Mouse (Mus musculus): ENCODE data around the gene Bahd1. TPM values are rescaled to one million over a fixed set of nuclear protein-coding genes. Genes with fewer than 3 reads are reported as not detected.

Bahd1 gene
- polyA plus RNA-seq, 1 experiment from 2014 or later = 4.4 TPM

Other genes with a start within 250 kb of the Bahd1 start
- 0.71 and 1.0 TPM in 2 replicates for gene Pak6, start 237.1 kb upstream of the Bahd1 start, polyA plus RNA-seq (2016; fragmentation: Nextera tagmentation; extraction: Ambion mirVana)
- gene Ankrd63, start 196.4 kb upstream of the Bahd1 start, polyA plus RNA-seq (2016; fragmentation: Nextera tagmentation; extraction: Ambion mirVana) = not detected in 2 replicates
- gene Plcb2, start 171.9 kb upstream of the Bahd1 start, polyA plus RNA-seq (2016; fragmentation: Nextera tagmentation; extraction: Ambion mirVana) = 0.26 and 0.44 TPM in 2 replicates
- 20.6 and 21.3 TPM in 2 replicates for gene Inafm2, start 154.6 kb upstream of the Bahd1 start, polyA plus RNA-seq (2016; fragmentation: Nextera tagmentation; extraction: Ambion mirVana)
- 0.51 and 0.74 TPM in 2 replicates for gene Ccdc9b, start 137.7 kb upstream of the Bahd1 start, polyA plus RNA-seq (2016; fragmentation: Nextera tagmentation; extraction: Ambion mirVana)
- gene Phgr1, start 127.6 kb upstream of the Bahd1 start, polyA plus RNA-seq (2016; fragmentation: Nextera tagmentation; extraction: Ambion mirVana) = not detected in 2 replicates
- 0.05 and 0.14 TPM in 2 replicates for gene Disp2, start 120.7 kb upstream of the Bahd1 start, polyA plus RNA-seq (2016; fragmentation: Nextera tagmentation; extraction: Ambion mirVana)
- gene Knstrn, start 86.4 kb upstream of the Bahd1 start, polyA plus RNA-seq (2016; fragmentation: Nextera tagmentation; extraction: Ambion mirVana) = 141 and 150 TPM in 2 replicates
- 90.9 and 97.7 TPM in 2 replicates for gene Ivd, start 38.4 kb upstream of the Bahd1 start, polyA plus RNA-seq (2016; fragmentation: Nextera tagmentation; extraction: Ambion mirVana)
- gene Chst14, start 26.1 kb downstream of the Bahd1 start, polyA plus RNA-seq (2016; fragmentation: Nextera tagmentation; extraction: Ambion mirVana) = 42.9 and 45.6 TPM in 2 replicates
- gene Ccdc32, start 129.0 kb downstream of the Bahd1 start, polyA plus RNA-seq (2016; fragmentation: Nextera tagmentation; extraction: Ambion mirVana) = 20.0 and 21.8 TPM in 2 replicates
- gene Rpusd2, start 134.4 kb downstream of the Bahd1 start, polyA plus RNA-seq (2016; fragmentation: Nextera tagmentation; extraction: Ambion mirVana) = 5.4 and 6.2 TPM in 2 replicates
- gene Knl1, start 146.7 kb downstream of the Bahd1 start, polyA plus RNA-seq (2016; fragmentation: Nextera tagmentation; extraction: Ambion mirVana) = 61.7 and 63.8 TPM in 2 replicates
- gene Rad51, start 212.4 kb downstream of the Bahd1 start, polyA plus RNA-seq (2016; fragmentation: Nextera tagmentation; extraction: Ambion mirVana) = 63.9 and 64.0 TPM in 2 replicates